Mouse (Mus musculus): ENCODE measurements at regions not wholly inside any gene's neighbourhood (a gene's known extent, or its start where the extent isn't known, plus 50 kb on each side); places are given as distances from the start of the nearest gene placed in this dataset.
"Not testable (repeated sequence)": the region's sequence is repeated elsewhere in the genome, so short reads cannot be mapped to it uniquely, and the experiment has no call there.

DNA sequence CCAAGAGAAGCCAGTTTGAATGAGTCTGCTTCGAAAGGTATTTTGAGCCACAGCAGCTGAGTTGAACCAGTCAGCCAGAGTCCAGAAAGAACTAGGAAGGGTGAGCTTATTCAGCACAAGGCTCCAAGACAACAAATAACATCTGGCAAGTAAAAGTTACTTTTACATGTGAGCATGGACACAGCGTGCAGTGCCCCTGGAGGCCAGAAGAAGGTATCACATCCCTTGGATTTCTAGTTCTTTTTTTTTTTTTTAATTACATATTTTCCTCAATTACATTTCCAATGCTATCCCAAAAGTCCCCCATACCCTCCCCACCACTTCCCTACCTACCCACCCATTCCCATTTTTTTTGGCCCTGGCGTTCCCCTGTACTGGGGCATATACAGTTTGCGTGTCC, 367.4 kb downstream of the Gm9008 start:
- not testable (repeated sequence) for ATAC-seq (ENCODE audit: low FRiP score, low TSS enrichment); H3K4me3 ChIP-seq (replicated peaks; ENCODE audit: low read depth, low read length); DNase-seq; H3K4me1 ChIP-seq (ENCODE audit: control insufficient read depth, insufficient read depth, low read length); H3K9ac ChIP-seq (replicated peaks; ENCODE audit: low read length); H3K9me3 ChIP-seq (ENCODE audit: control insufficient read depth, low read length); H3K36me3 ChIP-seq (ENCODE audit: control insufficient read depth, insufficient read depth, low read length); H3K27me3 ChIP-seq (ENCODE audit: control insufficient read depth, insufficient read depth, low read length); H3K27ac ChIP-seq (replicated peaks; ENCODE audit: low read depth, low read length); H3K4me2 ChIP-seq (ENCODE audit: low read length)
- 86% methylated on average over 4 of the region's 4 CpGs for WGBS

DNA sequence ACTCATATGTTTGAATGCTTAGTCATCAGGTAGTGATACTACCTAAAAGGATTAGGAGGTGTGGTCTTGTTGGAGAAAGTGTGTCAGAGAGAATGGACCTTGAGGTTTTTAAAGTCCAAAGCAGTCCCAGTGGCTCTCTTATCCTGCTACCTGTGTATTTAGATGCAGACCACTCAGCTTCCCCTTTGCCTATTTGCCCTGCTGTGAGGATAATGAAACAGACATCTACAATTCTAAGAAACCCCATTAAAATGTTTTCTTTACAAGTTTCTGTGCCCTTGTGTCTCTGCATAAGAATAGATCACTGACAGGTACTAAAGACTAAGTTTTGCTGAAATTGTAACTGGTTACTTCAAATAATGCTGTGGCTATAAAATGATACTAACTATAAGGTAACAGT, 381.8 kb downstream of the Gm9008 start:
- Histone ChIP-seq H3K27ac (replicated peaks; ENCODE audit: low read depth, low read length) (no peak overlapping the region), H3K9ac (replicated peaks; ENCODE audit: low read length) (no peak overlapping the region), H3K4me2 (ENCODE audit: low read length) (no peak overlapping the region), H3K4me3 (replicated peaks; ENCODE audit: low read depth, low read length) (no peak overlapping the region), H3K27me3 (ENCODE audit: control insufficient read depth, insufficient read depth, low read length) (no peaks in the 10 kb centered on the region), H3K9me3 (ENCODE audit: control insufficient read depth, low read length) (no peaks in the 10 kb centered on the region), H3K4me1 (ENCODE audit: control insufficient read depth, insufficient read depth, low read length) (no peaks in the 10 kb centered on the region), H3K36me3 (ENCODE audit: control insufficient read depth, insufficient read depth, low read length) (no peaks in the 10 kb centered on the region)
- DNase-seq (no peak), ATAC-seq (ENCODE audit: low FRiP score, low TSS enrichment) (no peak)

DNA sequence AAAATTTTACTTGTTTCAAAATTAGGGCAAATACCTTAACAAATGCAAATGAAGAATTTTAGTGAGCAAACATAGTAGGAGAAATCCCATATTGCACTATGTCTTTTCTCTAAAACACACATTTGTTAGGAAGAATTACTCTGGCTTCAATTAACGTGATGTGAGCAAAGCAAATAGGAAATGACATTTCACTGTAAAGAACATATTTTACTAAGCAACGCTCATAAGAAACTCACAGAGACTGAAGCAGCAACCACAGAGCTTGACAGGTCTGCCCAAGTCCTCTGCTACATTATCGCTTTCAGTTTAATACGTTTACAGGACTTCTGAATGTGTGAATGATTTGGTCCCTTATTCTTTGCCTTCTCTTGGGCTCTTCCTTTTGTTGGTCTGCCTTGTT, 383.2 kb downstream of the Gm9008 start:
- H3K27ac ChIP-seq (replicated peaks; ENCODE audit: low read depth, low read length), result no peak overlapping the region
- H3K9ac ChIP-seq (replicated peaks; ENCODE audit: low read length), result no peak overlapping the region
- DNase-seq (no peak), ATAC-seq (ENCODE audit: low FRiP score, low TSS enrichment) (no peak)
- no peak overlapping the region for H3K4me3 ChIP-seq (replicated peaks; ENCODE audit: low read depth, low read length)
- no peaks in the 10 kb centered on the region for H3K36me3 ChIP-seq (ENCODE audit: control insufficient read depth, insufficient read depth, low read length)
- no peak overlapping the region for H3K4me2 ChIP-seq (ENCODE audit: low read length)
- H3K27me3 ChIP-seq (ENCODE audit: control insufficient read depth, insufficient read depth, low read length), result no peaks in the 10 kb centered on the region
- no peaks in the 10 kb centered on the region for H3K9me3 ChIP-seq (ENCODE audit: control insufficient read depth, low read length)
- no peaks in the 10 kb centered on the region for H3K4me1 ChIP-seq (ENCODE audit: control insufficient read depth, insufficient read depth, low read length)
- WGBS, result 87% methylated on average over 4 of the region's 4 CpGs

DNA sequence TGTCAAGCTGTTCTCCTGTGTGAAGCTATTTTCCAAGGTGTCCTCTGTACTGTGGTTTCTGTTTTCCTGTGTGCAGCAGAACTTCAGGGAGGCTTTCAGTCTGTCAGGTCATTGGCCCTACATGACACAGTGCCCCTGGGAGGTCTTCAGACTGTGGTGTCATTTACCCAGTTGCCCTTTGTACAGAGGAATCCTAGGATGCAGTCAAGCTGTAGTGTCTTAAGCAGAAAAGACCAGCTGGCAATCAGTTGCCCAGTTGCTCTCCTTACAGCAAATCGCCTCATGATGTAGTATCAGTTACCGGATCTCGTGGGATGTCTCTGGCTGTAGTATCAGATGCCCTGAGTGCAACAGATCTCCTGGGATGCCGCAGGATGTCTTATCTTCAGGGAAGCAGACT, 432.2 kb downstream of the Gm9008 start:
- DNase-seq (no peak), ATAC-seq (ENCODE audit: low FRiP score, low TSS enrichment) (no peak)
- H3K27ac ChIP-seq (replicated peaks; ENCODE audit: low read depth, low read length), result no peak overlapping the region
- no peak overlapping the region for H3K4me2 ChIP-seq (ENCODE audit: low read length)
- no peaks in the 10 kb centered on the region for H3K4me1 ChIP-seq (ENCODE audit: control insufficient read depth, insufficient read depth, low read length)
- H3K4me3 ChIP-seq (replicated peaks; ENCODE audit: low read depth, low read length), result no peak overlapping the region
- H3K27me3 ChIP-seq (ENCODE audit: control insufficient read depth, insufficient read depth, low read length), result no peaks in the 10 kb centered on the region
- no peaks in the 10 kb centered on the region for H3K36me3 ChIP-seq (ENCODE audit: control insufficient read depth, insufficient read depth, low read length)
- no peak overlapping the region for H3K9ac ChIP-seq (replicated peaks; ENCODE audit: low read length)
- H3K9me3 ChIP-seq (ENCODE audit: control insufficient read depth, low read length), result no peaks in the 10 kb centered on the region
- WGBS, result 96% methylated on average over 4 of the region's 4 CpGs

GRCm38 (mm10) chr6:76052652-76053313, 444.8 kb downstream of the Gm9008 start:
- no peaks in the 10 kb centered on the region for H3K36me3 ChIP-seq (ENCODE audit: control insufficient read depth, insufficient read depth, low read length)
- peak; percentile 16 for DNase-seq
- 0 out of 2 replicates have a peak, but pooled peaks cover 3% of the 10 kb centered on the region for H3K4me1 ChIP-seq (ENCODE audit: control insufficient read depth, insufficient read depth, low read length)
- 13% methylated on average over 2 of the region's 2 CpGs for WGBS
- no peaks in the 10 kb centered on the region for H3K9me3 ChIP-seq (ENCODE audit: control insufficient read depth, low read length)
- H3K9ac ChIP-seq (replicated peaks; ENCODE audit: low read length), result no peak overlapping the region
- 0 out of 2 replicates have a peak, but pooled peaks cover 3% of the 10 kb centered on the region for H3K27me3 ChIP-seq (ENCODE audit: control insufficient read depth, insufficient read depth, low read length)
- no peak overlapping the region for H3K4me3 ChIP-seq (replicated peaks; ENCODE audit: low read depth, low read length)
- no peak overlapping the region for H3K4me2 ChIP-seq (ENCODE audit: low read length)
- ATAC-seq (ENCODE audit: low FRiP score, low TSS enrichment), result no peak
- H3K27ac ChIP-seq (replicated peaks; ENCODE audit: low read depth, low read length), result no peak overlapping the region

- ATAC-seq (ENCODE audit: low FRiP score, low TSS enrichment) (no peak), DNase-seq (peak; percentile 12)
- Histone ChIP-seq H3K27ac (replicated peaks; ENCODE audit: low read depth, low read length) (0 out of 2 replicates have a peak overlapping the region, but pooled peaks have one; percentile 20), H3K4me2 (ENCODE audit: low read length) (no peak overlapping the region), H3K9ac (replicated peaks; ENCODE audit: low read length) (no peak overlapping the region), H3K27me3 (ENCODE audit: control insufficient read depth, insufficient read depth, low read length) (no peaks in the 10 kb centered on the region), H3K4me1 (ENCODE audit: control insufficient read depth, insufficient read depth, low read length) (no peaks in the 10 kb centered on the region), H3K9me3 (ENCODE audit: control insufficient read depth, low read length) (no peaks in the 10 kb centered on the region), H3K4me3 (replicated peaks; ENCODE audit: low read depth, low read length) (no peak overlapping the region), H3K36me3 (ENCODE audit: control insufficient read depth, insufficient read depth, low read length) (no peaks in the 10 kb centered on the region)
- WGBS, result 55% methylated on average over 2 of the region's 2 CpGs
These were observed 489.7 kb downstream of the Gm9008 start for GRCm38 (mm10) chr6:76007783-76008406.

All from midbrain, embryonic 14.5 days (tissue).